Mouse (Mus musculus): ENCODE results near the gene Gabrr2.

DNA sequence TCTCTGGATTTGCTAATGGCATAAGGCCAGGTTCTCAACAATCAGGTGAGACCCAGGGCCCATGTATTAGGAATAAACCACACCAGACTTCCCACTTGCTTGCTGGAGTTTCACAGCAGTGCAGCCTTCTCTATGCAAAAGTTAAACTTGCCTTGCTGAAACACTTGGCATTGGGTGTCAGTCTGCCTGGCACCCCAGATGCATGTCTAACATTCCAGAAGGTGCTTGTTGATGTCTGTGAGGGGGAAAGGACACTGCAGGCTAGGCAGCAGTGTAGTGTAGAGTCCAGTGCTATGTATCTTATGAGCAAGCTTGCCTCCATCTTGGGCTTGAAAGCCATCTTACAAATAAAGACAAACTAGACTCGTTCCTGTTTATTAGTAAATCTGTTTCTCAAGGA lies 6.5 kb upstream of the Gabrr2 start:
- TF ChIP-seq CTCF (IDR thresholded peaks at IDR 0.05; ENCODE audit: low read depth, low read length) (no peak), EP300 (IDR thresholded peaks at IDR 0.05; ENCODE audit: insufficient read depth, low read depth, low read length) (no peak)

Data from ES-Bruce4 (cell line).